Mouse (Mus musculus) olfactory bulb, adult 2 months (tissue): ENCODE measurements around the gene Cacng6.

Experiments used
- CTCF ChIP-seq: fragments of 200-500 bp; IDR thresholded peaks from 2 replicates; pipeline ENCODE4 v1.5.1; 2012; ENCODE audit warnings: low read depth, mild to moderate bottlenecking, low read length, moderate library complexity; ENCODE audit not compliant: insufficient read depth
- POLR2A ChIP-seq: fragments of 200-500 bp; IDR thresholded peaks from 2 replicates; pipeline ENCODE4 v1.6.1; 2012; ENCODE audit warnings: mild to moderate bottlenecking, low read depth, low read length, moderate library complexity; ENCODE audit not compliant: insufficient read depth

DNA sequence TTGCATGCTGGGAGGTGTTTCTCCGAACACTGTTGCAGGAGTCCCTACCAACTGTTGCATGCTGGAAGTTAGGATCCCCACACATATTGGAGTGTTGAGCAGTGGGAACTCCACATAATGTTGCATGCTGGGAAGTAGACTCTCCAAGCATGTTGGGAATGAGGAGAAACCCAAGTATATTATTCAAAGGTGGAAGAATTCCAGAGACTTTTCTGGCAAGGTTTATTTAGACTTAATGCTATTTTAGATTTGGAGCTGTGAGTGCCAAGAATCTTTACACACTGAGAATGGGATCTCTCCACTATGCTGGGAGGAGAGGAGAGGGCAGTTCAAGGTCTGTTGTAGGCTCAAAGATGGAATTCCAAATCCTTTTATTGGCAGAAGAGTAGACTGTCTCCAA lies 8.1 kb downstream of the Cacng6 start:
- TF ChIP-seq POLR2A, result no peak
- no peak for TF ChIP-seq CTCF
